Mouse (Mus musculus): ENCODE data around the gene Pax7.

Gene Pax7

GRCm38 (mm10) chr4:139758512-139759340, 74.6 kb downstream of the Pax7 start:
- in situ Hi-C loops (cut with MboI; ENCODE audit: low sequenced_read_pairs) = no loop called here

DNA sequence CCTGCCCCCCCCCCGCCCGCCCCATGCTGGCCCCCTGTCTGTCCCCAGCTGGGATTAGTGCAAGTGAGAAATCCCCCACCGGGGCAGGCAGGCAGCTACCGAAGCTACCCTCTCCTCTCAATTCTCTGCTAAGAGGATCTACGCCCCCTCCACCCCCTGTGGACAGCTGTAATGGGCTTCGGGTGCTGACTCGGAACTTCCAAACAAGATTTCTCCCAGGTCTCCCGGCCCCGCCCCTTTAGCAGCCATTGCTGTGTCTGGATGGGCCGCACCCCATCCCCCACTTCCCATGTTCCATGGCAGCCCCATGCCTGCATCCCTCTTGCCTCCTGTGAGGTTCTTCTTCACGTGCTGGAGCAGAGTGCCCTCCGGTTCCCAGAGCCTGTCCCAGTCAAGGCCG, 76.4 kb downstream of the Pax7 start:
- in situ Hi-C loops (cut with MboI; ENCODE audit: low sequenced_read_pairs) = no loop called here

DNA sequence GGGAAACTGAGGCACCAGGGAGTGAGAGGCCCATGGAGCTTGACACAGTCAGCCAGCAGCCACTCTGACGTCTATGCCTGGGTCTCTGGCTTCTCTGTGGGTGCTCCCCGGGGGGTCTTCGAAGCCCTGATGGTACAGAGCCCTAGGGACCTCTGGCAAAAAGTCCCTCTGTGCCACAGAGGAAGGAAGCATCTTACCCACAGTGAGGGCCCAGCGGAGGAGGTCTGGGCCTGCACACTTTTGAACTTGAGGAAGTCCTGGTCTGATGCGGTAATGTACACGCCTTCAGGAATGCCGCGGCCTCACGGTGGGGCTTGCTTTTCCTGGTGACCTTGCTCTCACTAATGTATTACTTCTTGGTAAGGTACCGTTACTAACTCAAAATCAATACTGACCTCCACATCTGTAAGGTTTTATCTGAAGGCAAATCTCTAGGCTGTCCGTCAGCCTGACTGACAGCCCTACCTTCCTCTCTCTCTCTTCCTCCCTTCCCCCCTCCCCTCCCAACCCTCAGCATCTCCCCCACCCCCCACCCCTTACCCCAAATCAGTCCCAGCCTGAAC, 79.1 kb downstream of the Pax7 start:
- in situ Hi-C loops (cut with MboI; ENCODE audit: low sequenced_read_pairs) = no loop called here

GRCm38 (mm10) chr4:139750926-139751325, 82.4 kb downstream of the Pax7 start:
- in situ Hi-C loops (cut with MboI; ENCODE audit: low sequenced_read_pairs) = no loop called here

GRCm38 (mm10) chr4:139747190-139747936, 86.0 kb downstream of the Pax7 start:
- in situ Hi-C loops (cut with MboI; ENCODE audit: low sequenced_read_pairs) = no loop called here

GRCm38 (mm10) chr4:139746177-139746576, 87.2 kb downstream of the Pax7 start:
- in situ Hi-C loops (cut with MboI; ENCODE audit: low sequenced_read_pairs) = no loop called here

- in situ Hi-C loops (cut with MboI; ENCODE audit: low sequenced_read_pairs) = no loop called here
Observed at GRCm38 (mm10) chr4:139744765-139745395, 88.4 kb downstream of the Pax7 start.

DNA sequence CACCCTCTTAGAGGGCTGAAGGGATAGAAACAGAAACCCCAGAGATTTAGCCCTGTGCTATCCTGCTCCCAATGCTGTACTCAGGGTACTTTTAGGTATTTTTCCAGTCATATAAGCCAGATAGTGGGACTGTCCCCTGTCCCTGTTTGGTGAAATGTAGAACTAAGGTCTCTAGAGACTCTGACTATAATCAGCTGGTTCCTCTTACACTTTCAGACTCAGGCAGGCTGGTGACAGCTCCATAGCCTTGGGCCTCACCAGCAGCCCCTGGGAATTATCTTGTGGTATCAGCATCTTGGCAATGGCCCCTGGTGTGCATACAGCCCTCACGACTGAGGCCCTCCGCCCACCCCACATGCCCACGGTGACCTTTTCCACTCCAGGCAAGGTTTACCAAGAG, 89.7 kb downstream of the Pax7 start:
- in situ Hi-C loops (cut with MboI; ENCODE audit: low sequenced_read_pairs) = no loop called here

GRCm38 (mm10) chr4:139737035-139737434, 96.3 kb downstream of the Pax7 start:
- in situ Hi-C loops (cut with MboI; ENCODE audit: low sequenced_read_pairs) = no loop called here

DNA sequence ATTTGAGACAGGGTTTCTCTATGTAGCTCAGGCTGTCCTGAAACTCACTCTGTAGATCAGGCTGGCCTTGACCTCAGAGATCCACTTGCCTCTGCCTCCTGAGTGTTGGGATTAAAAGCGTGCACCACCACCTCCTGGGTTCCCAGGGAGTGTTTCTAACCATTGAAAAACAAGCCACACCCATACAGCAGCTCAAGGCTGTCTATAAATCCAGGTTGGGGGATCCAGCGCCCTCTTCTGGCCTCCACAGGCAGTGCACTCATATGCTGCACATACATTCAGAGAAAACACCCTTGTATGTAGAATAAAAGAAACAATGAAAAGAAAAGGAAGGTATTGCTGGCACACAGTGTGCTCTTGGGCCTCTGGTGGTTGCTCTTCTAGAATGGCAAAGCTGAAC, 106.2 kb downstream of the Pax7 start:
- in situ Hi-C loops (cut with MboI; ENCODE audit: low sequenced_read_pairs) = no loop called here

DNA sequence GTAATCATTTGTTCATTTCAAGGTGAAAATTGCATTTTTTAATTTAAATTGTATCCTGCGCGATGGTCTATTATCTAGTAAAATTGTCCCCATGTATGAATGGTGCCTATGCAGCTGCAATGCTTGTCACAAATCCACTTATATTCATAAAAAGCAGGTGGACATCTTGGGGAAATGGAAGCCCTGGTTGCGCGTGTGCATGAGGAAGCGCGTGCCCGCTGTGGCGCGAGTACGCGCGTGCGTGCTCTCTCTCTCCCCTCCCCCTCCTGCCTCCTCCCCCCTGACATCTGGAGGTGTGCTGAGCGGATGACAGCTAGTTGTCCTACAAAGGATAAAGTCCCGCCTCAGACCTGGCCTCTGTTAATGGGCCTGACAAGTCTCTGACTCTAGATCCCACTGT, 107.9 kb downstream of the Pax7 start:
- in situ Hi-C loops (cut with MboI; ENCODE audit: low sequenced_read_pairs) = no loop called here

DNA sequence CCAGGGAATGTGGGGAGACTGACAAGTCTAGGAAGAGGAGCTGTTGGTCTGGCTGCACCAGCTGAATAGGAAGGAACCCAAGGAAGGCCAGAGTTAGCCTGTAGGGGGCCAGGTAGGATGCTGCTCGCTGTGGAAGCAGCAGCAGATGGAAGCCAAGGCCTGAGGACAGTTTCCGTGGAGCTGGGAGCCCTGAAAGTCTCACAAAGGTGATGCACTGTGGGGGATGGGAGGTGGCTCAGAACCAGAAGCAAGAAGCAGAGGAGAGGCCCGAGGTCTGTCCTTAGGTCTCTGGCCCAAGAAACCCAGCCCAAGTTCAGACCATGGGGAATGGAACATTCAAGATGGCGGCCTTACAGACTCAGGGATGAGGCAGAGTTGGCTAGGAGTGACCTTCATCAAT, 109.0 kb downstream of the Pax7 start:
- in situ Hi-C loops (cut with MboI; ENCODE audit: low sequenced_read_pairs) = no loop called here

GRCm38 (mm10) chr4:139718978-139719377, 114.3 kb downstream of the Pax7 start:
- in situ Hi-C loops (cut with MboI; ENCODE audit: low sequenced_read_pairs) = no loop called here

DNA sequence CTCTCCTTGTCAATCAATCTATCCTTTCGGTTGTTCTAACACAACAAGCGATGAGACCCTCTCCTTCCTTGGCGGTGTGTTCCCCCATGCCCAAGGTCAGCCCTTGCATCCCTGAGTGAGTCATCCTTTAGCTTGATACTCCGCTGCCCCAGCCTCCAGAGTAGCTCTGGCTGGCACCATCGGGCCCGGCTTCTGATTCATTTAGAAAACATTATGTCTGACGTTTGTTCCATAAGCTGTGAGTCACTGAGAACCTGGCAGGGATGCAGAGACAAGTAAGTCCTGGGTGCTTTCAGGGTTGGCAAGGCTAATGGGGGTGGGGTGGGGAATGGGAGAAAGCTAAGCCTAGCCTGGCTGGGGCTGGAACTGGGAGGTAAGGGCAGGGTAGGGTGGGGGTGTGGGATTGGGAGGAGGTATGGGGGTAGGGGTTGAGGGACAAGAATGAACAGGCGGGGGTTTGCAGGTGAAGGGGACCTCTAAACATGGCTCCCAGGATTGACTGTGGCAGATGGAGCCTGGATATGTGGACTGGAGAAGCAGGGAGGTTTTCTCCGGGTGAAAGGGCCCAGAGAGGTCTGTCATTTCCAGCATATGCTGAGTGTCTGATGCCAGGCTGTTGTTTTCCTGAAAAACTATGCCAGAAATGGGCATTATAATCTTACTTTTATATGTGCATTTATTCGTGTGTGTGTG, 116.7 kb downstream of the Pax7 start:
- in situ Hi-C loops (cut with MboI; ENCODE audit: low sequenced_read_pairs) = no loop called here

GRCm38 (mm10) chr4:139715241-139715932, 117.9 kb downstream of the Pax7 start:
- in situ Hi-C loops (cut with MboI; ENCODE audit: low sequenced_read_pairs) = no loop called here

- in situ Hi-C loops (cut with MboI; ENCODE audit: low sequenced_read_pairs) = no loop called here
Observed at GRCm38 (mm10) chr4:139710467-139711334, 122.6 kb downstream of the Pax7 start.

DNA sequence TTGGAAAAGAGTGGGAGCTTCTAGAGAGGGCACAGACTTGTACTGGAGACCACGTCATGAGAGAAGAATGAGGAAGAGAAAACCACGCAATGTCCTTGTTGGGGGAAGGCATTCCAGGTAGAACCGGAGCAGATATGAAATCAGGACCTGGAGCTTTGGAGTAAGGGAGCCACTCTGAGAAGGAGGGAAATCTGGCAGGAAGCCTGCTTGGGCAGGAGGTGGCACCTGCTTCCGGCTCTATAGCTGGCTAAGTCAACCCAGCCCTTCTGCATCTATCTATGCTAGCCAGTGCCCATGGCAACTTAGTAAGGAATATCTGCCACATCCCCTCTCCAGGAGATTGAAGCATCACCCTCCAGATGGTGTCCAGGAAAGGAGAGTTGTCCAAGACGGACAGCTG, 127.3 kb downstream of the Pax7 start:
- in situ Hi-C loops (cut with MboI; ENCODE audit: low sequenced_read_pairs) = no loop called here

DNA sequence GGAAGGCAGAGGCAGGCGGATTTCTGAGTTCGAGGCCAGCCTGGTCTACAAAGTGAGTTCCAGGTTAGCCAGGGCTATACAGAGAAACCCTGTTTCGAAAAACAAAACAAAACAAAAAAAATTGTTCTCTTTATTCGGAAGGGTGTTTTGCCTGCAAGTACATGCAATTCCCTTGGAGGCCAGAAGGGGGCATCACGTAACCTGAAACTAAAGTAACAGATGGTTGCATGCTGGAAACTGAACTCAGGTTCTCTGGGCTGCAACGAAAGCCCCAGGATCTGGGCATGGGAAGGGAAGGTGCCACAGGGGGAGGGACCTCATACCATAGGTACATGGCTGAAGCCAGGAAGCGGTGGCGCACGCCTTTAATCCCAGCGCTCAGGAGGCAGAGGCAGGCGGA, 129.9 kb downstream of the Pax7 start:
- in situ Hi-C loops (cut with MboI; ENCODE audit: low sequenced_read_pairs) = no loop called here

GRCm38 (mm10) chr4:139702914-139703313, 130.4 kb downstream of the Pax7 start:
- in situ Hi-C loops (cut with MboI; ENCODE audit: low sequenced_read_pairs) = no loop called here
